Mouse (Mus musculus) limb, embryonic 15.5 days (tissue): Measurements from ENCODE around the gene Prss44. TPM values are rescaled to one million over a fixed set of nuclear protein-coding genes. Genes with fewer than 3 reads are reported as not detected.

Experiments used
- polyA plus RNA-seq: library from polyadenylated mRNA; unstranded; fragments of >200 nt; fragmentation: Nextera tagmentation; extraction: Ambion mirVana; gene quantifications from 2 replicates; pipeline ENCODE4 v1.2.1, GENCODE M21; 2015

The Prss44 gene
- polyA plus RNA-seq, 1 experiment from 2014 or later, result not detected

Other genes starting within 250 kb of the Prss44 start
- gene Nradd, start 189.5 kb upstream of the Prss44 start, polyA plus RNA-seq, result 43.5 and 46.4 TPM in 2 replicates
- gene Nbeal2, start 159.8 kb upstream of the Prss44 start, polyA plus RNA-seq, result 5.7 and 5.8 TPM in 2 replicates
- 116 and 126 TPM in 2 replicates for gene Ccdc12, start 157.5 kb upstream of the Prss44 start, polyA plus RNA-seq
- 16.3 and 125 TPM in 2 replicates for gene Myl3, start 72.1 kb upstream of the Prss44 start, polyA plus RNA-seq
- 82.6 and 110 TPM in 2 replicates for gene Pth1r, start 66.8 kb upstream of the Prss44 start, polyA plus RNA-seq
- gene Prss42, start 15.8 kb upstream of the Prss44 start, polyA plus RNA-seq, result not detected in 2 replicates
- gene Prss43, start 12.7 kb downstream of the Prss44 start, polyA plus RNA-seq, result not detected in 2 replicates
- not detected in 2 replicates for gene Prss45, start 20.6 kb downstream of the Prss44 start, polyA plus RNA-seq
- gene Prss46, start 30.5 kb downstream of the Prss44 start, polyA plus RNA-seq, result not detected in 2 replicates
- gene Prss50, start 44.0 kb downstream of the Prss44 start, polyA plus RNA-seq, result 0.32 and 0.46 TPM in 2 replicates
- gene Als2cl, start 65.9 kb downstream of the Prss44 start, polyA plus RNA-seq, result 2.8 and 3.7 TPM in 2 replicates
- 0.93 and 1.1 TPM in 2 replicates for gene Tmie, start 66.1 kb downstream of the Prss44 start, polyA plus RNA-seq
- gene Fam240a, start 102.9 kb downstream of the Prss44 start, polyA plus RNA-seq, result not detected in 2 replicates
- gene Tdgf1, start 132.2 kb downstream of the Prss44 start, polyA plus RNA-seq, result 0.56 and 0.69 TPM in 2 replicates
- gene Lrrc2, start 137.6 kb downstream of the Prss44 start, polyA plus RNA-seq, result 0.32 and 0.57 TPM in 2 replicates
- gene Rtp3, start 176.6 kb downstream of the Prss44 start, polyA plus RNA-seq, result not detected in 2 replicates
- 2.0 and 5.3 TPM in 2 replicates for gene Ltf, start 205.3 kb downstream of the Prss44 start, polyA plus RNA-seq
- 1.1 and 1.2 TPM in 2 replicates for gene Ccrl2, start 243.5 kb downstream of the Prss44 start, polyA plus RNA-seq